Mouse (Mus musculus): Measurements from ENCODE around the gene Slc34a3.

- TF ChIP-seq CTCF (IDR thresholded peaks at IDR 0.05; ENCODE audit: borderline replicate concordance, extremely low read depth, insufficient read depth, insufficient read length) (no peak), POLR2A (IDR thresholded peaks at IDR 0.05; ENCODE audit: borderline replicate concordance, extremely low read depth, insufficient read depth, insufficient read length, poor library complexity, severe bottlenecking) (no peak)
Measured at GRCm38 (mm10) chr2:25263623-25264285, 29.6 kb upstream of the Slc34a3 start.
